Mouse (Mus musculus) thymus, adult 18-20 months (tissue): Measurements from ENCODE around the gene Stk10.
"Not testable (repeated sequence)": the region's sequence is repeated elsewhere in the genome, so short reads cannot be mapped to it uniquely, and the experiment has no call there.

Experiments
- DNase-seq, 2 experiments: peaks; one replicate each; pipeline ENCODE4 v3.0.0; 2022; ENCODE audit warnings: mixed read lengths in 2 of 2

Gene Stk10

GRCm38 (mm10) chr11:32605131-32605860 lies 72.2 kb downstream of the Stk10 start:
- DNase-seq: no peak

GRCm38 (mm10) chr11:32605907-32606306 lies 72.8 kb downstream of the Stk10 start:
- DNase-seq: no peak

- no peak for DNase-seq
Observed at GRCm38 (mm10) chr11:32607319-32607718, 74.2 kb downstream of the Stk10 start.

- no peak for DNase-seq
Observed at GRCm38 (mm10) chr11:32610616-32611015, 77.5 kb downstream of the Stk10 start.

DNA sequence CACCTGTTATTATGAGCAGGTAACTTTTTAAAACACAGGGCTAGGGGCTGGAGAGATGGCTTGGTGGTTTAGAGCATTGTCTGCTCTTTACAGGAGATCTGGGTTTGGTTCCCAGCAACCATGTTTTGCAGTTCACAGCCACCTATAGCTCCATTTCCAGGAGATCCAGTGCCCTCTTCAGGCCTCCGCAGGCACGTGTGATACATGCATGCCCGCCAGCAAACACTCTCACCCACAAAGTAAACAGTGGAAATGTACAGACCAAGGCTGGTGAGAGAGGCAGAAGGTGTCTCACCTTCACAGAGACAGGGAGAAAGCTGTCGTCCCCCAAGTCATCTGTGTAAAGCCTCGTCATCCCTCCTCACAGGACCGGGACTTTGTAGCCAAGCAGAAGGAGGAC lies 79.2 kb downstream of the Stk10 start:
- DNase-seq: no peak

DNA sequence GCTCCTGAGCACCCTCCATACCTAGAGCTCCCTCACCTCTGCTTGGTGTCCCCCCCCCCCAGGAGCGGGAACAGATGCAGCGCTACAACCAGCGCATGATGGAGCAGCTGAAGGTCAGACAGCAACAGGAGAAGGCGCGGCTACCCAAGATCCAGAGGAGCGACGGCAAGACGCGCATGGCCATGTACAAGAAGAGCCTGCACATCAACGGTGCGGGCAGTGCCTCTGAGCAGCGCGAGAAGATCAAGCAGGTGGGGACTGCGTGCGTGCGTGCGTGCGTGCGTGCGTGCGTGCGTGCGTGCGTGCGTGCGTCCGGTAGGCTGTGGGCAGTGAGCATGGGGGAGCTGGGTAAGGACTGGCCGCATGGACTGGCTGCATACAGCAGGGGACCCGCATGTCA lies 81.4 kb downstream of the Stk10 start:
- DNase-seq: no peak

DNA sequence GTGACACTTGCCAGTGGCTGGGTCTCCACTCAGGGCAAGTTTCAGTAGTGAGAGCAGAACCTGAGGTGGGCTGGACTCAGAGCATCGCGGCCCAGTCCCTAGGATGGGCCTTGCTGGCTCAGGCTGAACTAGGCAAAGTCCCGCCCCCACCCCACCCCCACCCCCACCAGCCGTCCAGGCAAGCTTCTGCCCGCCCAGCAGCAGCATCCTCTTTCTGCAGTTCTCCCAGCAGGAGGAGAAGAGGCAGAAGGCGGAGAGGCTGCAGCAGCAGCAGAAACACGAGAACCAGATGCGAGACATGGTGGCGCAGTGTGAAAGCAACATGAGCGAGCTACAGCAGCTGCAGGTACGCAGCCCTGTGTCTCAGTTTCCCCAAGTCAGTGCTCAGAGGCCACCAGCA lies 82.5 kb downstream of the Stk10 start:
- DNase-seq: no peak

DNA sequence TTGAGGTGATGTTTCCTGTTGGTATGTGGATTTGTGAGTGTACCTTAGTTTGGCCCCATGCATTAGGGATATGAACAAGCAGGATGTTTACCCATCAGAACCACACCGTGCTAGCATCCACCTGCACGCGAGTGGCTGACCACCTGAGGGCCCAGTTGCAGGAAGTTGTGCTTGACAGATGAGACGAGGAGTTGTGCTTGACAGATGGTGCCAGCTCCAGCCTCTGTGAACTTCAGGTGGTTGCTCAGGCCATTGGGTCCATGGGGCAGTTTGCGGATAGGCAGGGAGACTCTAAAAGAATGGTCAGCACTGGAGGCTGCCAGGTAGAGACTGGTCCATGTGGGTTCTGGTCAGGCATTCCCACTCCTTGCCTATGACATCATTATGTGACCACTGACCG lies 83.0 kb downstream of the Stk10 start:
- DNase-seq: no peak

DNA sequence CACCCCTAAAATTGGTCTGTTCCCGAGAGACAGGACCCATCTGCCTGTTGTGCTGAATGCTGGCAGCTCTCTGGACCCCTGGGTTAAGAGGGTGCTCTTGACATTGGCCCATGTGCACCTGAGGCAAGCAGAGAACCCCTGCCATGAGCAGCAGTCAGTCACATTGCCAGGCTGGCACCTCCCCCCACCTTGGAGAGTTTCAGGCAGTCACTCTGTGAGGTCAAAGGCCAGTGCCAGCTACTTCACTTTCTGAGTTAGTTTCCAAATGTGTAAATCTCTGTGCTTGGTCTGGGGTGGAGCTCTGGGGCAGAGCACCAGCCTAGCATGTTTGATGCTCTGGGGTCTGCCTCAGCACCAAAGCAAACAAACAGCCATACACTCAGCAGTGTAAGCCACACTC lies 84.9 kb downstream of the Stk10 start:
- no peak for DNase-seq

DNA sequence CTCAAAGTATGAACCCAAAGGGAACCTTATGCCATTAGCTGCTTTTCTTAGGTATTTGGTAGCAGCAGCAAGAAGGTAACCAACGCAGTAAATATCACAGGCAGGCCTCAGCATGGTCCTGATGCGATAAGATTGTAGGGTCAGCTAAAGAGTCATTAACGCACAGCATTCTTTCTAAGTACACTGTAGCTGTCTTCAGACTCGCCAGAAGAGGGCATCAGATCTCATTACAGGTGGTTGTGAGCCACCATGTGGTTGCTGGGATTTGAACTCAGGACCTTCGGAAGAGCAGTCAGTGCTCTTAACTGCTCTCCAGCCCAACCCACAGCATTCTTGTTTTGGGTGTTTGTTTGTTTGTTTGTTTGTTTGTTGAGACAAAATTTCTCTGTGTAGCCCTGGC lies 85.5 kb downstream of the Stk10 start:
- not testable (repeated sequence) for DNase-seq

DNA sequence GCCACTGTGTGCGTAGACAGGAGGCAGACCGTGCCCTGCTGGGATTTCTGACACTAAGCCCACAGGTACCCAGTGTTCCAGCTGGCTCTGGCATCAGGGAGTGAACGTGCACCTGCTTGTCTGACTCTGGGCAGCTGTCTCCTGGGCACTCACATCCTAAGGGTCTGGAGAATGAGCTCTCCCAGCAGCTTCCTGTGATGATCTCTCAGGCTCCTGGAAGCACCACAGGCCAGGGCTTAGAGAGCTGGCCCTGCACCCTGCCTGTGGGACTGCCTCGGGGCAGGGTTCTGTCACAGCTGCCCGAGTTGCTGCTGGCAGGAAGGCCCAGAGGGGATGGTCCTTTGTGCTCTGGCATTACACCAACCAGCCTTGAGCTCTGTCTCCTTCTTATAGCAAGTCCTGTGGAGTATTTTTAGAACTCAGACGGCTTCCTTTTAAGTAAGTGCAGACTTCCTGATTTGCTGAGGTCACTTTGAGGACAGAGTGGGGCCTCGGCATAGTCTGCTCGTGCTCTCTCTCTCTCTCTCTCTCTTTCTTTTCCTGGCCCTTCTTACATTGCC lies 86.2 kb downstream of the Stk10 start:
- no peak for DNase-seq

DNA sequence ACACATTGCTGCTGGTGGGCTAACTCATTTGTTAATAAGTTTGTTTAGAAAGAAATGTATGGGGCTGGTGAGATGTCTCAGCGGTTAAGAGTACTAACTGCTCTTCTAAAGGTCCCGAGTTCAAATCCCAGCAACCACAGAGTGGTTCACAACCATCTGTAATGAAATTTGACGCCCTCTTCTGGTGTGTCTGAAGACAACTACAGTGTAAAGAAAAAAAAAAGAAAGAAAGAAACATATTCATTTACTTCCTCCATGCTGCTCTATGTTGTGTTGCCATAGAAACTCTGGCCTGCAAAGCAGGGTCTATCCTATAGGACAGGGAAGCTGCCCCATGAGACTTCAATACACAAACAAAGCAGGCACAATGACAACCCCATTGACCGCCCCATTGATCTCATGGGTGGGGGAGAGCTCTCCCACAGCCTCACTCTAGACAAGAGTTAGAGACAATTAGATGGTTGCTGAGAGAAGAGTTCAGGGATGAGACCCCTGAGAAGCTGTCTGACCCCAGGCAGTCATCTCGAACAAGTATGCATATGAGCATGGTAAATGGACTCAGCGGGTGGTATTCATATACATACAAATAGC lies 86.9 kb downstream of the Stk10 start:
- no peak for DNase-seq

GRCm38 (mm10) chr11:32621831-32622478 lies 88.8 kb downstream of the Stk10 start:
- no peak for DNase-seq

DNA sequence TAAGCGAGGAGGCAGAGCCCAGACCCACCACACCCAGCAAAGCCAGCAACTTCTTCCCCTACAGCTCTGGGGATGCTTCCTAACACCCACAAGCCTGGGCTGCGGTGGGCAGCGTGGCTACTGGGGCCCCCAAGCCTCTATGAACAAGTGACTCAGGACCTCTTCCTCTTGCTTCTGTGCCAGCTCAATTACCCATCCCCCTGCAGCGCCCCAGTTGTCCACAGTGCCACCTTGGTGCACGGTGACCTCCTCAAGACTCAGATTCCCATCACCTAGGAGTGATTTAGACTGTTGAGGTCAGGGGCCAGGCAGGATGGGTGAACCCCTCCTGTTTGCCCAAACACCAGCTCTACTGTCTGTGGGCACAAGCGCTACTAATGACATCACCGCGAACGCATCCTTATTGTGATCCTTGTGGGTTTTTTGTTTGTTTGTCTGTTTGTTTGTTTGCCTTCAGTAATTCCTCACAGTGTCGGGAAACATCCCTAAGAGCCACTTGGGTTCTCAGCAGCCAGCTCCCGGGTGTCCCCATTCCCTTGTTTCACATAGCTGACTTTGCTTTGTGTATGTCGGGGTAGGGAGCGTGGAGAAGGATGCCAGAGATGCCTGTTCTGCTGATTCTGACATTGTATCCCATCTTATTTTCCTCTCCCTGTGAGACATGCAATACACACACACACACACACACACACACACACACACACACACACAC lies 89.5 kb downstream of the Stk10 start:
- DNase-seq: no peak

GRCm38 (mm10) chr11:32623236-32623635 lies 90.1 kb downstream of the Stk10 start:
- no peak for DNase-seq

- DNase-seq: no peak
Observed at GRCm38 (mm10) chr11:32623912-32624311, 90.8 kb downstream of the Stk10 start.

GRCm38 (mm10) chr11:32625677-32626076 lies 92.6 kb downstream of the Stk10 start:
- DNase-seq: peak; percentile 35 to 40

DNA sequence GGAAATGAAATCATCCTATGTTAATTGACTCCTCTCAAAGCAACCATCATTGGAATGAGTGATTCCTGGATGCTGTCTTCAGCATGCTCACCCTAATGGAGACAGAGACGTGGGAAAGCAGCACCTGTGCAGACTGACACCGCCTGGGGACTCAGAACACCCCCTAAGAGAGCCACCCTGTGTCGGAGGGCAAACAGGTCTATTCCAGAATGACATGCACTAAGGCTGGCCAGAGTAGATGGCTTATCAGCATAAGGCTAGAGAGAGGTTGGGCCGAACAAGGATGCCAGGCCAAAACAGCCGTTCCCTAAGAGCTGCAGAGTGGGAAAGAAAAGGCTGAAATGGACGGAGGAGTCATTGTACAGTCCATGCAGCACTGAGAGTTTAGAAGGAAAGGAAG lies 93.0 kb downstream of the Stk10 start:
- DNase-seq: no peak

GRCm38 (mm10) chr11:32627900-32628299 lies 94.8 kb downstream of the Stk10 start:
- DNase-seq: no peak

- no peak for DNase-seq
Observed at GRCm38 (mm10) chr11:32629713-32630211, 96.7 kb downstream of the Stk10 start.

DNA sequence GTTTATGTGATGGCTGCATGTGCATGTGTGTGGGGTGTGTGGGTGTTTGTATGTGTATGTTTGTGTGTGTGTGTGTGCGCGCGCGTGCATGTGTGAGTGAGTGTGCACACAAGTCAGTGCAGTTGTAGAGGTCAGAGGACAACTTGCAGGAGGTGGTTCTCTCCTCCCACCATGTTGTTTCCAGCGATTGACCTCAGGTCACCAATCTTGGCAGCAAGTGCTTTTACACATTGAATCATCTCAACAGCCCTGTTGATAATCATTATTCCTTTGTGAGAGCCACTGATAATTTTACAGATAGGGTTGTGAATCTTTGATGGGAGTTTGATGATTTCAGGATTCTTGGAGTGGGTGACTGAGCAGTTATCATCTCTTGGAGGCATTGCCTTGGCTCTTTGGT lies 99.6 kb downstream of the Stk10 start:
- no peak for DNase-seq

GRCm38 (mm10) chr11:32633542-32633941 lies 100.4 kb downstream of the Stk10 start:
- no peak for DNase-seq

DNA sequence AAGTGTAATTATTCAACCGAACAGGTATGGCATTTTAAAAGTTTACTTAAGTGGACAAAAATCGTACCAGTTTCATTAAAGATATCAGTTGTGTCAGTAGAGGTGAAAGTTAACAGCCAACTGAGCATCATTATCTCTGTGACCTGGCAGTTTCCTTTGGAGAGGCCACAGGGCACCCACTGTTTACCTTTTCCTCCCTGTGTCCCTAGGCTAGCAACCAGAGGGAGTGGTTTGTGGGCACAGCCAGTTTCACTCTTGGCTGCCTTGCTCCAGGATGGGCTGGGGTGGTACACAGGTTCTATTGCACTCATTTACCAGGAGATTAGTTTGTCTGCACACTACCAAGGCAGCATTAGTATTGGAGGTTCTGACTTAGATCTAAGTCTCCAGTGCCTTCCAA lies 101.0 kb downstream of the Stk10 start:
- no peak for DNase-seq
